Mouse (Mus musculus) kidney, adult 9 months (tissue): ENCODE results near the gene Entpd6.

Source experiments
- DNase-seq: peaks from one replicate; pipeline ENCODE4 v3.0.0; 2022

Gene Entpd6

GRCm38 (mm10) chr2:150748854-150749253 is at the start of gene Entpd6:
TSS of gene Entpd6 (plus strand) at chr2:150749042.
- DNase-seq: peak; percentile 98

GRCm38 (mm10) chr2:150712167-150712674 is 36.6 kb upstream of the Entpd6 start:
- DNase-seq: no peak

GRCm38 (mm10) chr2:150735756-150736576 is 12.9 kb upstream of the Entpd6 start:
- no peak for DNase-seq

- no peak for DNase-seq
Observed at GRCm38 (mm10) chr2:150737881-150738280, 11.0 kb upstream of the Entpd6 start.

GRCm38 (mm10) chr2:150740145-150740841 is 8.5 kb upstream of the Entpd6 start:
- no peak for DNase-seq

- peak; percentile 17 for DNase-seq
Observed at GRCm38 (mm10) chr2:150741405-150741804, 7.4 kb upstream of the Entpd6 start.

GRCm38 (mm10) chr2:150745016-150745415 is 3.8 kb upstream of the Entpd6 start:
- DNase-seq: no peak

- peak; percentile 26 for DNase-seq
Observed at GRCm38 (mm10) chr2:150749283-150749682, 441 bp downstream of the Entpd6 start.

GRCm38 (mm10) chr2:150750129-150750979 is 1.5 kb downstream of the Entpd6 start:
- DNase-seq: peak; percentile 67

- DNase-seq: no peak
Observed at GRCm38 (mm10) chr2:150755016-150755415, 6.2 kb downstream of the Entpd6 start.

GRCm38 (mm10) chr2:150761476-150761875 is 12.6 kb downstream of the Entpd6 start:
- no peak for DNase-seq

GRCm38 (mm10) chr2:150765619-150766018 is 16.8 kb downstream of the Entpd6 start:
- DNase-seq: no peak

- DNase-seq: peak; percentile 81
Observed at GRCm38 (mm10) chr2:150766083-150766862, 17.4 kb downstream of the Entpd6 start.

- DNase-seq: no peak
Observed at GRCm38 (mm10) chr2:150768678-150769077, 19.8 kb downstream of the Entpd6 start.

GRCm38 (mm10) chr2:150770747-150771146 is 21.9 kb downstream of the Entpd6 start:
- peak; percentile 83 for DNase-seq

GRCm38 (mm10) chr2:150771169-150771568 is 22.3 kb downstream of the Entpd6 start:
- DNase-seq: no peak

GRCm38 (mm10) chr2:150771996-150772395 is 23.2 kb downstream of the Entpd6 start:
- DNase-seq: no peak

GRCm38 (mm10) chr2:150772466-150773119 is 23.8 kb downstream of the Entpd6 start:
- DNase-seq: no peak

GRCm38 (mm10) chr2:150782801-150783200 is 34.0 kb downstream of the Entpd6 start:
- DNase-seq: no peak

- DNase-seq: peak; percentile 85
Observed at GRCm38 (mm10) chr2:150786251-150787180, 37.7 kb downstream of the Entpd6 start, which contains the start of gene Pygb. TSS of gene Pygb (plus strand) at chr2:150786735.
